Mouse (Mus musculus) spleen, adult 2 months (tissue): ENCODE data around the gene Olfml2a.

Source experiments
- CTCF ChIP-seq: fragments of 200-500 bp; IDR thresholded peaks from 2 replicates; pipeline ENCODE4 v1.5.1; 2011; ENCODE audit warnings: mild to moderate bottlenecking, inconsistent platforms; ENCODE audit not compliant: insufficient read depth, insufficient read length, insufficient replicate concordance; ENCODE audit errors: extremely low read depth
- POLR2A ChIP-seq: fragments of 200-500 bp; IDR thresholded peaks from 2 replicates; pipeline ENCODE4 v1.6.1; 2011; ENCODE audit warnings: low read depth, low read length, inconsistent platforms

GRCm38 (mm10) chr2:38914965-38915364 lies 16.8 kb upstream of the Olfml2a start:
- TF ChIP-seq POLR2A (no peak), CTCF (no peak)
